Mouse (Mus musculus): Measurements from ENCODE around the gene Mdk. TPM values are rescaled to one million over a fixed set of nuclear protein-coding genes. Genes with fewer than 3 reads are reported as not detected.

Gene Mdk
- polyA plus RNA-seq, 1 experiment: 198 TPM

GRCm38 (mm10) chr2:91944170-91944950 is 12.3 kb upstream of the Mdk start:
- peak; percentile 85 for DNase-seq (ENCODE audit: low read depth)
- peak; percentile 95 for TF ChIP-seq CTCF (IDR thresholded peaks at IDR 0.05; ENCODE audit: borderline replicate concordance, extremely low read depth, insufficient read depth, insufficient read length)
- no peak for TF ChIP-seq POLR2A (IDR thresholded peaks at IDR 0.05; ENCODE audit: borderline replicate concordance, extremely low read depth, insufficient read depth, insufficient read length, poor library complexity, severe bottlenecking)

- TF ChIP-seq POLR2A (IDR thresholded peaks at IDR 0.05; ENCODE audit: borderline replicate concordance, extremely low read depth, insufficient read depth, insufficient read length, poor library complexity, severe bottlenecking): no peak
- peak; percentile 48; the same call in 1 of the 2 replicates for TF ChIP-seq CTCF (IDR thresholded peaks at IDR 0.05; ENCODE audit: borderline replicate concordance, extremely low read depth, insufficient read depth, insufficient read length)
- no peak for DNase-seq (ENCODE audit: low read depth)
Observed at GRCm38 (mm10) chr2:91942356-91942755, 10.3 kb upstream of the Mdk start.

- TF ChIP-seq POLR2A (IDR thresholded peaks at IDR 0.05; ENCODE audit: borderline replicate concordance, extremely low read depth, insufficient read depth, insufficient read length, poor library complexity, severe bottlenecking) (no peak), CTCF (IDR thresholded peaks at IDR 0.05; ENCODE audit: borderline replicate concordance, extremely low read depth, insufficient read depth, insufficient read length) (no peak)
- no peak for DNase-seq (ENCODE audit: low read depth)
Observed at GRCm38 (mm10) chr2:91939303-91939935, 7.3 kb upstream of the Mdk start.

- TF ChIP-seq POLR2A (IDR thresholded peaks at IDR 0.05; ENCODE audit: borderline replicate concordance, extremely low read depth, insufficient read depth, insufficient read length, poor library complexity, severe bottlenecking) (no peak), CTCF (IDR thresholded peaks at IDR 0.05; ENCODE audit: borderline replicate concordance, extremely low read depth, insufficient read depth, insufficient read length) (no peak)
- DNase-seq (ENCODE audit: low read depth): no peak
Observed at GRCm38 (mm10) chr2:91936154-91936553, 4.1 kb upstream of the Mdk start.

- no peak for DNase-seq (ENCODE audit: low read depth)
- TF ChIP-seq POLR2A (IDR thresholded peaks at IDR 0.05; ENCODE audit: borderline replicate concordance, extremely low read depth, insufficient read depth, insufficient read length, poor library complexity, severe bottlenecking) (no peak), CTCF (IDR thresholded peaks at IDR 0.05; ENCODE audit: borderline replicate concordance, extremely low read depth, insufficient read depth, insufficient read length) (no peak)
Observed at GRCm38 (mm10) chr2:91934826-91935525, 2.9 kb upstream of the Mdk start.

- no peak for TF ChIP-seq CTCF (IDR thresholded peaks at IDR 0.05; ENCODE audit: borderline replicate concordance, extremely low read depth, insufficient read depth, insufficient read length)
- no peak for TF ChIP-seq POLR2A (IDR thresholded peaks at IDR 0.05; ENCODE audit: borderline replicate concordance, extremely low read depth, insufficient read depth, insufficient read length, poor library complexity, severe bottlenecking)
Observed at GRCm38 (mm10) chr2:91934016-91934415, 1.9 kb upstream of the Mdk start.

GRCm38 (mm10) chr2:91933471-91933870 is 1.4 kb upstream of the Mdk start:
- TF ChIP-seq CTCF (IDR thresholded peaks at IDR 0.05; ENCODE audit: borderline replicate concordance, extremely low read depth, insufficient read depth, insufficient read length) (no peak), POLR2A (IDR thresholded peaks at IDR 0.05; ENCODE audit: borderline replicate concordance, extremely low read depth, insufficient read depth, insufficient read length, poor library complexity, severe bottlenecking) (no peak)
- DNase-seq (ENCODE audit: low read depth): no peak

More at GRCm38 (mm10) chr2:91934016-91934415, 1.9 kb upstream of the Mdk start:
- DNase-seq (ENCODE audit: low read depth): no peak

GRCm38 (mm10) chr2:91932737-91933350 is 747 bp upstream of the Mdk start:
- TF ChIP-seq POLR2A (IDR thresholded peaks at IDR 0.05; ENCODE audit: borderline replicate concordance, extremely low read depth, insufficient read depth, insufficient read length, poor library complexity, severe bottlenecking) (no peak), CTCF (IDR thresholded peaks at IDR 0.05; ENCODE audit: borderline replicate concordance, extremely low read depth, insufficient read depth, insufficient read length) (no peak)

GRCm38 (mm10) chr2:91931328-91932159 is 553 bp downstream of the Mdk start:
- peak; percentile 91 for DNase-seq (ENCODE audit: low read depth)
- TF ChIP-seq POLR2A (IDR thresholded peaks at IDR 0.05; ENCODE audit: borderline replicate concordance, extremely low read depth, insufficient read depth, insufficient read length, poor library complexity, severe bottlenecking) (peak; percentile 61; the same call in 1 of the 2 replicates), CTCF (IDR thresholded peaks at IDR 0.05; ENCODE audit: borderline replicate concordance, extremely low read depth, insufficient read depth, insufficient read length) (no peak)

More at GRCm38 (mm10) chr2:91932737-91933350, 747 bp upstream of the Mdk start:
- no peak for DNase-seq (ENCODE audit: low read depth)

- DNase-seq (ENCODE audit: low read depth): peak; percentile 56
- TF ChIP-seq POLR2A (IDR thresholded peaks at IDR 0.05; ENCODE audit: borderline replicate concordance, extremely low read depth, insufficient read depth, insufficient read length, poor library complexity, severe bottlenecking): no peak
- no peak for TF ChIP-seq CTCF (IDR thresholded peaks at IDR 0.05; ENCODE audit: borderline replicate concordance, extremely low read depth, insufficient read depth, insufficient read length)
Observed at GRCm38 (mm10) chr2:91930761-91931291, 1.3 kb downstream of the Mdk start.
